Mouse (Mus musculus): Measurements from ENCODE around the gene Slc25a39.

- TF ChIP-seq CTCF (conservative IDR thresholded peaks at IDR 0.05 in 1 of 2, IDR thresholded peaks at IDR 0.05 in 1 of 2; ENCODE audit: low read depth in 2 of 2, low read length in 2 of 2) (no peak), BHLHE40 (IDR thresholded peaks at IDR 0.05; ENCODE audit: low read depth, low read length) (no peak), UBTF (IDR thresholded peaks at IDR 0.05; ENCODE audit: low read depth, low read length) (no peak)
These were observed 37.0 kb upstream of the Slc25a39 start for GRCm38 (mm10) chr11:102444781-102445180.

Measured in CH12.LX (cell line).